Mouse (Mus musculus): ENCODE measurements at regions not wholly inside any gene's neighbourhood (a gene's known extent, or its start where the extent isn't known, plus 50 kb on each side); places are given as distances from the start of the nearest gene placed in this dataset.
A peak's percentile ranks its signal among the peaks of the same experiment; 100 is the strongest.

DNA sequence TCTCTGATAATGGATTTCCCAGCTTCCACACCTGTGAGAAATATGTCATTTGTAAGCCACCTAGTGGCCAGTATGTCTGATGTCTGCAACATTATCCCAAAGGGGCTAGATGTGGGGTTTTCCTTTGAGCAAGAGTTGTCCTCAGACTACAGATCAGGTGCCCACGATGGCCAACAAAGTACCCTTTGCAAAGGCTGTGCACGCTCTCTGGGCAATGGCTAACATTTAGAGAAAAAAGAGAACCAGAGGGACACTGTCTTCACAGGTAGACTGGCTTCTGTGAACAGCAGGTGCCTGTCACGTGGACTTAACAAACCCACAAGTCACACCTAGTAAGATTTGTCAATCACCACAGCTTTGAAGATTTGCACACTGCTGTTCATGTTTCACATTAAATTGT, 202.0 kb upstream of the Sash1 start:
- ATAC-seq (replicated peaks; ENCODE audit: poor library complexity): no peak

- ATAC-seq (replicated peaks; ENCODE audit: poor library complexity): no peak
These were observed 201.3 kb upstream of the Sash1 start for GRCm38 (mm10) chr10:9087171-9087570.

- no peak for ATAC-seq (replicated peaks; ENCODE audit: poor library complexity)
These were observed 200.8 kb upstream of the Sash1 start for GRCm38 (mm10) chr10:9086666-9087065.

DNA sequence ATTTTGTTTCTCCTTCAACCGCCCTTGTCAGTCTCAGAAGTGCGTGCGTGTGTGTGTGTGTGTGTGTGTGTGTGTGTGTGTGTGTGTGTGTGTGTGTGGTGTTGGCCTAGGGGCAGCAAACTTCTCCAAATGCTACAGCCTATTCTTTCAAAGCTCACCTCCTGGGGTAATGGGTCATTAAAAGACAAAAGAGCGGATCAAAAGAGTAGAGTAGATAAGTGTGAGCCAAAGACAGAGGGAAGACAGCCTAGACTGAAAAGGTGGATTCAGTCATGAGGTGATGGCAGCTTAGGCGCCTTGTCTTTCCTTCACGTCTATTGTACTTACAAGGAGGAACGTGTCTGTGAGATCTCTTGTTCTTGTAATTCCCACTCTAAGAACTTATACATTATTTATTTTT, 199.6 kb upstream of the Sash1 start:
- no peak for ATAC-seq (replicated peaks; ENCODE audit: poor library complexity)

GRCm38 (mm10) chr10:9074916-9075315, 189.0 kb upstream of the Sash1 start:
- ATAC-seq (replicated peaks; ENCODE audit: poor library complexity): no peak

GRCm38 (mm10) chr10:9071630-9072029, 185.8 kb upstream of the Sash1 start:
- peak; percentile 64 for ATAC-seq (replicated peaks; ENCODE audit: poor library complexity)

GRCm38 (mm10) chr10:9069608-9070190, 183.8 kb upstream of the Sash1 start:
- no peak for ATAC-seq (replicated peaks; ENCODE audit: poor library complexity)

DNA sequence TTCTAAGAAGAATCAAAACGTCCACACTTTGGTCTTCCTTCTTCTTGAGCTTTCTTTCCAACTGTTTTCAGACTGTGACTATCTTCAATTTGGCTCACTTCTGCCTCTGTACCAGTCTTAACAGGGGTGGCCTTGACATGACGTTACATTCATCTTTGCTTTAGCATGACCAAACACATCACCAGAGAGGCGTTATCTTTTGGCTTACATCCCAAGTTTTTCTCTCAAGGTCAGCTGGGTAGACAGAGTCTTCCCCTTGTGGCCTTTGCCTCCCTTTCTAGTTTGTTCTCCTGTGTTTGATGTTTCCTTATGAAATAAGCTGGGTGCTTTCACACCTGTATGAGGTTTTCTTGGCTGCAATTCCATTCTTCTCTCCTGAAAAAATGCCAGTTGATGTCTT, 180.7 kb upstream of the Sash1 start:
- no peak for ATAC-seq (replicated peaks; ENCODE audit: poor library complexity)

DNA sequence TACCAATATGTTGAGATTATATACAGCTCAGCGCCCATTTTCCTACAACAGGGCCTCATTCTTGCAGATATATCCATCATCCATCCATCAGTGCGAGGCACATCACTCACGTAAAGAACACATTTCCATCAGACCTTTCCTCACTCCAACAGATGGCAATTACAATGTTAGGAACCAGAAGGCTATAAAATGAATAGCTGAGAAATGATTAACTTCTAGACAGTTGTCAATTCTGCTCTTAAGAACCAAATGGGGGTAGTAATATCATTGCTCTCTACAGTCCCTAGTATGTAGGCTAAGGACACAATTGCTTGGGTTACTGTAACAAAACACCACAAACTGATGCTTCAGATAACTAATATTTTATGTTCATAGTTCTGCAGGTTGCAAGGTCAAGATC, 176.1 kb upstream of the Sash1 start:
- no peak for ATAC-seq (replicated peaks; ENCODE audit: poor library complexity)

DNA sequence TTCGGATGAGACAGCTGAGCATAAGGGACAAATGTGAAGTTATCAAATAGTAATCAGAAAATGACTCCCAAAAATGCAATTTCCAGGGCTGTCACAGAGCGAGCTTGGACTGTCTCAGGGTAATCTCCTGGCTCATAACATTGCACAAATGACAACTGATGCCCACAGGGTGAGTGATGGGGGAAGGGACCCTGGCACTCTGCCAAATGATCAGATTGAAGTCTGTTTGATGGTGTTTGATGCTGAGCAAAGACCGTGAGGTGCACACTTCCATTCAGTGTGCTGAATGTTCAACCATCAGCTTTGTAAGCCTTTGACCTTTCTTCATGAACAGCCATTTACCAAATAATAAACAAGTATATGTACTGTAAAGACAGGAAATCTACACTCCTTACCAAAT, 169.4 kb upstream of the Sash1 start:
- ATAC-seq (replicated peaks; ENCODE audit: poor library complexity): no peak

- ATAC-seq (replicated peaks; ENCODE audit: poor library complexity): peak; percentile 44; the same call in 1 of the 2 replicates
These were observed 167.5 kb upstream of the Sash1 start for GRCm38 (mm10) chr10:9053371-9053770.

DNA sequence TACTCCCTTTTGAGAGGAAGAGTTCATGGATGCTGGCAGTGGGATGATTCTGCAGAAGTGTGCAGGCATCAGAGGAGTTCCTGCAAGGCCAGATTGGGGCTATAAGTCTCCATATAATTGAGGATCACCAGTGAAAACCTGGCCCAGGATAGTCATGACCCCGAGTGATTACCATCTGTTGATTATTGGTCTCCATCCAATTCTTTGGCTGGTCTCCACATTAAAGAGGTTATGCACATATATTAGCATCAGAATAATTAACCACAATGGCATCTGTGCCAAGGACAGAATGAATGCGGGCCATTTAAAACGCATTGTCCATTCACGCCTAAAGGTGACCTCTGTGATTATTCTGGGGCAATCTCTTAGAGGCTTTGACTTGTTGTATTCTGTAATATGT, 161.5 kb upstream of the Sash1 start:
- no peak for ATAC-seq (replicated peaks; ENCODE audit: poor library complexity)

DNA sequence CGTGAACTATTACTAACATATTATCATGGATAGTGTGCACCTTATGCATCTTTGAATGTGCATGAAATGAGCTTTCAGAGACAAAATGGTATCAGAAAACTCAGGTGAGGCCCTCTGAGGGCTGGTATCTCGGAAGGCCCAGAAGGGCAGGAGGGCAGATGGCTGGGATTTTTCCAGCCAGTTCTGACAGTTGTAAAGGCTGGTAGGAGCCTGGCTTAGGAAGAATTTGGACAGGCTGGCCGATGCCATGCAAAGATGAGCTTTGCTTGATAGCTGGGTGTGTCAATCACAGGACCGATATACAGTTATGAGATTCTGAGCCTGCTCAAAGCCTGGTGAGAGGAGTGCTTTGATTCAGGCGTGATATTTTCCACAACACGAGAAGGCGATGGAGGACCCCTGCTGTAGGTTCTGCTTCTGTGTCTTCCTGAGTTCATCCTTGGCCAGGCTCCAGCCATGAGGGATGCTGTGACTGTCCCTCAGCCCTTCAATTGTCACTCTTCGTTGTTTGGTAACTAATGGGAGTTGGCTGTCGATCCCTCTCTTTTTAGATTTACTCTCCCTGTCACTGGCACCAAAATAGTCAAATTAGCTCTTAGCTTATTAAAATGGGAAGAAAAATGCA, 159.0 kb upstream of the Sash1 start:
- no peak for ATAC-seq (replicated peaks; ENCODE audit: poor library complexity)

DNA sequence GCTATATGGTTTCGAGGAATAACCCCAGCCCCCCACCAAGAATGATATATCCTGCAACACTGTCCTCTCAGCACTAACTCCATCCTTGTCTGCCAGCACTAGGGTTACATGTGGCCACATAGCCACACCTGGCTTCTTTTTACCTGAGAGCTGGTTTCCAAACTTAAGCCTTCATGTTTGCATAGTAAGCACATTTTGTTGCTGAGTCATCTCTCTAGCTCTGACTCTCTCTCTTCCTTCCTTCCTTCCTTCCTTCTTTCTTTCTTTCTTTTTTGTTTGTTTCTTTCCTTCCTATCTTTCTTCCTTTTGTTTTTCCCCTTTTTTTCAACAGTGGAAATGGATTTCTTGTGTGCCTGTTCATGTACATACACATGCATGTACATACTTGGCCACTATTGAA, 157.6 kb upstream of the Sash1 start:
- no peak for ATAC-seq (replicated peaks; ENCODE audit: poor library complexity)

DNA sequence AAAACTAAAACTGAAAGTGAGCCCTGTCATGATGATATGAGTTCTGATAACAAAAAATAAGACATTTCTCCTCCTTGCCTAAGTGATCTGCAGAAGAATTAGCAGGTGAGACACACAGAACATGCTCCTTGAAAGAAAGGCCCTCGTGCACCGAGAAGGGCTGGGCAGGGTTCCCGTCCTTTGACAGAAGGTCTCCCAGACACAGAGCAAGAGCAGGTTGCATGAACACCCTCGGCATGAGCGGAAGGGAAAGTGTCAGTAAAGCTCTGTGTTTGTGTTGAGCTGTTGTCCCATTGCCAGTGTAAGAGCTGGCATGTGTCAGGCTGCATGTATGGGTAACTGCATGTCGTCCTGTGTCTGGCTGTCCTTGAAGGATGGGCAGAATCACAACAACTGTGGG, 144.6 kb upstream of the Sash1 start:
- ATAC-seq (replicated peaks; ENCODE audit: poor library complexity): no peak

DNA sequence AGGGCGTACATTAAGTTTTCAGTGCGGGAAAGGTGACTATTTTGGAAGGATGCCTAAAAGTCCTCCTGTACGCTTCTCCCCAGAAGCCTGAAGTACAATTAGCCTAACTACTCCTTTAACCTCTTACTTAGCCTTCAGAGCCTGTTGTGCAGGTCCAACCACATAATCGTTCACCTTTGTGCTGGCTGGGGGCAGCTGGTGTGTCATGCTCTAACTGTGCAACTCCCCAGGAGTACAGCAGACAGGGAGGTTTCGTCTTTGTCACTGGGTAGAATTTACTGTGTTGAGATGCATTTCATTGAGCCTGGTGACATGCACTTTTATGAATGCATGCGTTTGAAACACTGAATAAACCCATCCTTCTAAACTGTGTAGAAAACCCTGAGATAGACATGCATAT, 143.6 kb upstream of the Sash1 start:
- no peak for ATAC-seq (replicated peaks; ENCODE audit: poor library complexity)

DNA sequence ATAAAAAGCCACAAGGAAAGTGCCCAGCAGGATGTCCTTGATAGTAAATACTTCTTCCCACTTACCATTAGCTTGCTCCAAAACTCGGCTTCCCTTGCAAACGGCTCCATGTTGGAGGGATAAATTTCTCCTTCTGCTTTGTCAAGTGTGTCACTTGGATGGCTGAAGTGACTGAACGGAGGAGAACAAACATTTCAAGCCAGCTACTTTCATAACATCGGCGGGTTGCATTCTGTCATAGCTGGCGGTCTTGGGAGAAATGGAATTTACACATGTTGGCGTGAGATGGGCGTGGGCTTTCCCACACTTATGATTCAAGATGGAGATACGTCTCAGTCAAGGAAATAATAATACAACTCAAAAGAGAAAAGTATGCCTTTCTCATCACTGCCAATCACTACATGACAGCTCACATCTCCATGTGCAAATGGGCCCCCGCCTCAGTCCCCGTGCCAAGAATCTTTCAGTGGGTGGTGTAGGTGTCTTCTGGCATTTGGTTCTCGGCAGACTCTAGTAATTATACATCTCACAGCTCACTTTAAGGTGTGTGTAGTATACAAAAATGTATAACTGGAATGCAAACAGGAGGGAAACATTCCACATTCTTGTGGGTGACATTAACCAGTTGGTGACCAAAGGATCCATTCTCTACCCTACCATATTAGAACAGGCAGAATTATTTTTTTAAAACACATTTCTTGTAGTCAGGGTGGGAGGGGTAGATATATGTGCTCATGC, 141.4 kb upstream of the Sash1 start:
- ATAC-seq (replicated peaks; ENCODE audit: poor library complexity): no peak

GRCm38 (mm10) chr10:9014810-9015505, 129.1 kb upstream of the Sash1 start:
- no peak for ATAC-seq (replicated peaks; ENCODE audit: poor library complexity)

DNA sequence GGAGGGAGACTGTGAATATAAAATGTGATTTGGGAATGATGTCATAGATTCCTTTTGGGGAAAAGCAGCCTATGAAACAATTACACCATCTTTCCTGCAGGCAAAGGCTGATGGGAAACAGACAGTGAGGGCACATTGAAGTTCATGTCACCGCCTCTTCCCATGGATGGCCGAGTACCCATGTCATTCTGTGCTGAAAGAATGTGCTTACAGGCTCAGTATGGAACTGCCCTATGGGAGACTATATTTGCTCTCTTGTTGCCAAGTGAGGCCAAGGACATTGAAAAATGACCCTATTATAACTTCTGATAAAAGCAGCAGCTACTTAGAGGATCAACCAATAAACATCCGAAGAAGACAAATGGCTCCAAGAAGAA, 127.7 kb upstream of the Sash1 start:
- ATAC-seq (replicated peaks; ENCODE audit: poor library complexity): no peak

DNA sequence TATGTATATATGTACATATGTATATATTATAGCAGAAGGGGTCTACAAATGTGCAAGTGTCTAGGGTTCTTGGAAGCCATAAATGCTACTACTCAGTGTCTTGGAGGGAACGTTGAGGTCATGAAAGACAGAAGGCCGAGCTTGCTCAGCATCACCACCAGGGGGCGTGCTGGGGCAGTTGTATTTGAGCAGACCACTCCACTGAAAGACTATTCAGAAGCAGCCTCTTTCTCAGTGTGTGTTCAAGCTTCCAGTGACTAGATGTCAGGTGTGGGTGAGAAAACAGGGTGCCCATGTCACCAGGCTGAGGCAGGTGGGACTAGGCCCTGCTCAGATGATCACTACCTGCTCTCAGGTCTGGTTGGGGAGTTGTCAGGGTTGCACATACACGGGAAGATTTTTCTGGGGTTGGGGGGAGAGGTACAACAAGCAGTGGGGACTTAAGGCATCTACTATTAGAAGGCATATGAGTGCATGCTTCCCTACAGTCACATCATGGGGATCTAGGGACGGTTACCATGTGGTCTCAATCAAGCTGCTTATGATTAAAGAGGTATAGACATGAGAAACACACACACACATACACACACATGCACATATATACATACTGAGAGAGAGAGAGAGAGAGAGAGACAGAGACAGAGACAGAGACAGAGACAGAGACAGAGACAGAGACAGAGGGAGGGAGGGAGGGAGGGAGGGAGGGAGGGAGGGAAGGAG, 127.1 kb upstream of the Sash1 start:
- peak; percentile 86 for ATAC-seq (replicated peaks; ENCODE audit: poor library complexity)

- no peak for ATAC-seq (replicated peaks; ENCODE audit: poor library complexity)
These were observed 126.0 kb upstream of the Sash1 start for GRCm38 (mm10) chr10:9011906-9012305.

All from megakaryocyte progenitor cell, adult 5-6 weeks (primary cell).